Mouse (Mus musculus): ENCODE results near the gene Tex13c3. TPM values are rescaled to one million over a fixed set of nuclear protein-coding genes. Genes with fewer than 3 reads are reported as not detected.
"Not testable (repeated sequence)": the region's sequence is repeated elsewhere in the genome, so short reads cannot be mapped to it uniquely, and the experiment has no call there.

Tex13c3 gene
- polyA plus RNA-seq (2015; fragmentation: Nextera tagmentation; extraction: Ambion mirVana) = not detected in 2 replicates

DNA sequence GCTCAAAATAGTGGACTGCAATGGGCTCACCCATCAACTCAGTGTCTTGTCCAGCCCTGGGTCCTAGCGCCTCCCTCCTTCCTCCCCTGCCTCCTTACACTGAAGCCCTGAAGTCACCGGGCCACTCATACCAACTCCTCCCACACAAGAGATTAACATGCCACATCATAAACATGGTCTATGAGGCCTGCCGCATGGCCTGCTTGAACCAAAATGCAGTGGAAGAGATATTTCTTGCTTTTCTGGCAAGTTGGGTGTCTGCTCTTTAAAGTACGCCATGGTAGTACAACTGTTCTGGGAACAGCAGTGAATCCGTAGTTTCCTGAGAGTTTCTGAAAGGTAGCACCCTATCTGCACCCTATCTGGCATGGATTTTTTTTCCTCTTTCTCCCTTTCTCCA is at the start of gene Tex13c3:
Gene Tex13c3 (minus strand): TSS at position 101 of the 400 bp plus-strand sequence.
- not testable (repeated sequence) for H3K4me2 ChIP-seq; H3K4me3 ChIP-seq; H3K27ac ChIP-seq; H3K9ac ChIP-seq; ATAC-seq (ENCODE audit: insufficient number of reproducible peaks, insufficient read depth, low FRiP score, low TSS enrichment, low read depth); H3K36me3 ChIP-seq; H3K9me3 ChIP-seq; H3K27me3 ChIP-seq; H3K4me1 ChIP-seq
- 91% methylated on average over 5 of the region's 5 CpGs for WGBS

DNA sequence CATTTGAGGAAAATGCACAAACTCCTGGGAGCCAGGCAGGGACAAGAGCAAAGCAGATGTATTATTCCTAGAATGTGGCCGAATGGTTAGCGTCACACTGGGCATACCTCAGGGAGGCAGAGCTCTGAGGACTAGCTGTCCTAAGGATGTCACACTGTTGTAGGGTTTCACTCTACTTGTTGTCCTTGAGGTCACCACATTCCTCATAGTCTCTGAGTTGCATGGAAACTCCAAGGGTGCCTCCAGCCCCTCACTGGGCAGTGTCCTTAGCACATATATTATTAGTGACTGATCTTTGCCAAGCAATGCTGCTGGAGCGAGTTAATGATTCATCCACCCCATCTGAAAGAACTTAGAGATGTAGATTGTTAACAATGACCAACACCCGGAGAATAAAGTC is 8.6 kb upstream of the Tex13c3 start:
- whole genome bisulfite sequencing = 87% methylated on average over 4 of the region's 4 CpGs
- Histone ChIP-seq H3K4me3 (no peak overlapping the region), H3K4me1 (no peaks in the 10 kb centered on the region), H3K27me3 (no peaks in the 10 kb centered on the region), H3K36me3 (no peaks in the 10 kb centered on the region), H3K4me2 (no peak overlapping the region), H3K9ac (no peak overlapping the region), H3K9me3 (no peaks in the 10 kb centered on the region), H3K27ac (no peak overlapping the region)
- no peak for ATAC-seq (ENCODE audit: insufficient number of reproducible peaks, insufficient read depth, low FRiP score, low TSS enrichment, low read depth)
